Mouse (Mus musculus) neural tube, embryonic 12.5 days (tissue): ENCODE results near the gene Rasgrf2. TPM values are rescaled to one million over a fixed set of nuclear protein-coding genes. Genes with fewer than 3 reads are reported as not detected.

Experiments used
- ATAC-seq: fragments of 200-750 bp; cut with Nextera tagmentation; 2 replicates; pipeline ENCODE4 v1.8.0; 2017; ENCODE audit warnings: low read depth, mild to moderate bottlenecking, moderate TSS enrichment, moderate library complexity; ENCODE audit not compliant: low FRiP score
- H3K27ac ChIP-seq: fragments of 300-500 bp; sonication (generic); 2 replicates; pipeline ENCODE4 v1.5.1; 2016
- H3K27me3 ChIP-seq: fragments of 300-500 bp; sonication (generic); replicated peaks from 2 replicates; pipeline ENCODE4 v1.6.1; 2016; ENCODE audit warnings: mild to moderate bottlenecking
- H3K36me3 ChIP-seq: fragments of 300-500 bp; sonication (generic); 2 replicates; pipeline ENCODE4 v1.6.1; 2016; ENCODE audit warnings: mild to moderate bottlenecking
- H3K4me1 ChIP-seq: fragments of 300-500 bp; sonication (generic); 2 replicates; pipeline ENCODE4 v1.6.1; 2016
- H3K4me2 ChIP-seq: fragments of 300-500 bp; sonication (generic); replicated peaks from 2 replicates; pipeline ENCODE4 v1.6.1; 2016; ENCODE audit warnings: mild to moderate bottlenecking
- H3K4me3 ChIP-seq: fragments of 300-500 bp; sonication (generic); 2 replicates; pipeline ENCODE4 v1.5.1; 2016
- H3K9ac ChIP-seq: fragments of 300-500 bp; sonication (generic); 2 replicates; pipeline ENCODE4 v1.6.1; 2016; ENCODE audit warnings: mild to moderate bottlenecking
- H3K9me3 ChIP-seq: fragments of 300-500 bp; sonication (generic); 2 replicates; pipeline ENCODE4 v1.6.1; 2016; ENCODE audit warnings: mild to moderate bottlenecking
- whole genome bisulfite sequencing: fragments of 180-500 bp; shearing (Covaris S2); methylation state at CpG from one replicate; pipeline ENCODE4 v1.1.7; 2016; 5-methylcytosine and 5-hydroxymethylcytosine counted together
- polyA plus RNA-seq: library from polyadenylated mRNA; unstranded; fragments of >200 nt; fragmentation: Nextera tagmentation; extraction: Ambion mirVana; gene quantifications from 2 replicates; pipeline ENCODE4 v1.2.1, GENCODE M21; 2016

The Rasgrf2 gene
- polyA plus RNA-seq, 1 experiment from 2014 or later, result 0.56 TPM

DNA sequence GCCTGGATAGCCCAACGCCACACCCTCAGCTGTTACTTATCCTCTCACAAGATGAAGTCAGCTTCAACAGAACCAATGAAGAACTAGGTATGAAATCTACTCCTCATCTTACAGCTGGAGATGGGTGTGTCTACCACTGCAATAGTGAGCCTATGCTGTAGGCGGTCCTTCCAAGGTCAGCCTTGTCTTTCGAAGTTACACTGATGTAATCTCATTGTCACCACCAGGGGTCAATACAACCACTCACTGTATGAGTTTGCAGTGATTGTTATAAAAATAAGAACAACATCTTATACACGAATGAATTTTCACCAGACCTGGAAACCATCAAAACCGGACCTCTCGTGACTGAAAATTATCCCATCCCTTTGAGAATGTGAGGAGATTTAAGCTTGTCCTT lies 238.3 kb downstream of the Rasgrf2 start:
- Histone ChIP-seq H3K9ac (no peak overlapping the region), H3K4me3 (no peak overlapping the region), H3K27me3 (no peaks in the 10 kb centered on the region), H3K27ac (no peak overlapping the region), H3K4me1 (no peaks in the 10 kb centered on the region), H3K36me3 (no peaks in the 10 kb centered on the region), H3K4me2 (no peak overlapping the region), H3K9me3 (no peaks in the 10 kb centered on the region)
- ATAC-seq, result no peak
- 82% methylated on average over 6 of the region's 6 CpGs for WGBS

DNA sequence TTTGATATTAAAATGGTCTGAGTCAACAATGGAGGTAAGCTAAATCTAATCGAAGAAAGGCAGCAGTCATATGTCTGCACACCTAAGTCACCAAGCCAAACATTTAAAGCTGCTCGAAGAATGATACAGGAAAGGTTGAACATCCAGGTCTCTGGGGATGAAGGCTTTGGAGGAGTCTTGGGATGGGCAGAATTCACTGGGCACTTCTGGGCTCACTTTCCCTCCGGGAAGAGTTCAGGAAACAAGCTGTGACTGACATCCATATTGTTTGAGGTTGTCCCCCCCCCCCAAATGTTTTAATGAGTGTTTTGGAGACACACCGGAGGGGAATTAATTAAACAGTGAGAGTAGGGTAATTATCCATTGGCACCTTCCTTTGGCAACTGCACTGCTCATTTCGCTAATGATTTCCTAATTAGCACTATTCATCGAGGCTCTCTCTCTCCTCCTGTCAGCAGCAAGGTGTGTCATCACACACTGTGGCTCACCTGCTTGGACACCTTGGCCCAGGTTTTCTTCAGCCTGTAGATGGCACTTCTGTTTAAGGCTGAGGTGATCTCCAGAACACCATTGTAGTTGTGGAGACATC lies 241.3 kb downstream of the Rasgrf2 start:
- WGBS, result 85% methylated on average over 6 of the region's 6 CpGs
- H3K4me3 ChIP-seq, result no peak overlapping the region
- H3K27ac ChIP-seq, result no peak overlapping the region
- no peak for ATAC-seq
- no peaks in the 10 kb centered on the region for H3K4me1 ChIP-seq
- H3K9ac ChIP-seq, result no peak overlapping the region
- H3K36me3 ChIP-seq, result no peaks in the 10 kb centered on the region
- no peaks in the 10 kb centered on the region for H3K9me3 ChIP-seq
- no peaks in the 10 kb centered on the region for H3K27me3 ChIP-seq
- no peak overlapping the region for H3K4me2 ChIP-seq

GRCm38 (mm10) chr13:91884714-91885386 lies 246.6 kb downstream of the Rasgrf2 start:
- no peak overlapping the region for H3K4me3 ChIP-seq
- WGBS, result 85% methylated on average over 5 of the region's 5 CpGs

DNA sequence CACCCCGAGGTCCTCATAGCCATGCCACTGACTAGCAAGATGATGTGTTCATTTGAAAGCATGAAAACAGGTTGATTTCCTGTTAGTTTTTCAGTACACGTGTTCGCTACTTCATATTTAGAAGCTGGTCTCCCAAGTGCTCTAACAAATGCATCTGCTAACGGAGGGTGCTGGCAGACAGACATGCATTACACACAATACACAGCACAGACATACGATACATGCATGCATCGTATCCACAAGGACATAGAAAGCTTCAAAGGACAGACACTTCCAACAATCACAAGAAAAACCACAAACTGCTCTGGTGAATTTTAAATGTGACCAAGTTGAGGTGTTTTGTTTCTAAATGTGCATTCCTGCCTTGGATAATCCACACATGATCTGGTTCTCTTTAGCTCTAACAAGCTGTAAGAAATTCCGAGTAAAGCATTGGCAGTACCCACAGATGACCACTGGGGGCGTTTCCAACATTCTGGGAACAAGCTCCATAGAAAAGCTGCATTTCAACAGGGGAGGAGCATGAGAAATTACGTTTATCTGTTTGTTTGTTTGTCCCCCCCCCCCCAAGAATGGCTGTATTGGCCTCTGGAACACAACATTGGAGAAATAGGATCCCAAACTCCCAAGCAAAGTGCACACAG lies 249.5 kb downstream of the Rasgrf2 start:
- Histone ChIP-seq H3K27me3 (no peaks in the 10 kb centered on the region), H3K4me2 (no peak overlapping the region), H3K9ac (no peak overlapping the region), H3K9me3 (no peaks in the 10 kb centered on the region), H3K4me3 (no peak overlapping the region), H3K4me1 (no peaks in the 10 kb centered on the region), H3K36me3 (no peaks in the 10 kb centered on the region), H3K27ac (no peak overlapping the region)
- no peak for ATAC-seq
- 62% methylated on average over 9 of the region's 9 CpGs for WGBS

More at GRCm38 (mm10) chr13:91884714-91885386, 246.6 kb downstream of the Rasgrf2 start:
- H3K9me3 ChIP-seq, result no peaks in the 10 kb centered on the region
- H3K27me3 ChIP-seq, result no peaks in the 10 kb centered on the region
- no peak overlapping the region for H3K9ac ChIP-seq
- H3K27ac ChIP-seq, result no peak overlapping the region
- ATAC-seq, result no peak
- H3K4me1 ChIP-seq, result no peaks in the 10 kb centered on the region
- no peaks in the 10 kb centered on the region for H3K36me3 ChIP-seq
- no peak overlapping the region for H3K4me2 ChIP-seq

GRCm38 (mm10) chr13:91880256-91880655 lies 251.2 kb downstream of the Rasgrf2 start:
- no peaks in the 10 kb centered on the region for H3K27me3 ChIP-seq
- H3K9ac ChIP-seq, result no peak overlapping the region
- no peaks in the 10 kb centered on the region for H3K36me3 ChIP-seq
- 92% methylated on average over 4 of the region's 4 CpGs for WGBS
- no peak overlapping the region for H3K4me3 ChIP-seq
- no peaks in the 10 kb centered on the region for H3K9me3 ChIP-seq
- H3K4me1 ChIP-seq, result no peaks in the 10 kb centered on the region
- ATAC-seq, result no peak
- no peak overlapping the region for H3K4me2 ChIP-seq
- H3K27ac ChIP-seq, result no peak overlapping the region

DNA sequence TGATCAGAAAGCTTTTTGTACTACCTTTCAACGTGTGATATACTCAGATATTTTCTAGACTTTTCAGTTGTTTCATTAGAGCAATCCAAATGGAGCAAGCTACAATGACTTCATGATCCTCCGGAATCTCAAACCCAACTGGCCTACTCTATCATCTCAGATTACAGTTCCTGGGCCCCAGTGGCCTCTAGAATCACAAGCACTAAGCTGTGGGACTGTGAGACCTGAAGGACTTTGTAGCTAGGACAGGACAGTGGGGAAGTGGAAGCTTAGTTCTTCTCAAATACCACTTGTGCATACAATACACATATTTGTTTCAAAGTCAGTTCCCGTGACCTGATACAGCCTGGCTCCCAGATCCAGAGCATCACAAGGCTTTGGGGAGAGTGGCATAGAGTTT lies 253.5 kb downstream of the Rasgrf2 start:
- no peak for ATAC-seq
- Histone ChIP-seq H3K9ac (no peak overlapping the region), H3K9me3 (no peaks in the 10 kb centered on the region), H3K4me2 (no peak overlapping the region), H3K36me3 (no peaks in the 10 kb centered on the region), H3K27me3 (no peaks in the 10 kb centered on the region), H3K27ac (no peak overlapping the region), H3K4me1 (no peaks in the 10 kb centered on the region), H3K4me3 (no peak overlapping the region)
- WGBS, result 88% methylated on average over 3 of the region's 3 CpGs

DNA sequence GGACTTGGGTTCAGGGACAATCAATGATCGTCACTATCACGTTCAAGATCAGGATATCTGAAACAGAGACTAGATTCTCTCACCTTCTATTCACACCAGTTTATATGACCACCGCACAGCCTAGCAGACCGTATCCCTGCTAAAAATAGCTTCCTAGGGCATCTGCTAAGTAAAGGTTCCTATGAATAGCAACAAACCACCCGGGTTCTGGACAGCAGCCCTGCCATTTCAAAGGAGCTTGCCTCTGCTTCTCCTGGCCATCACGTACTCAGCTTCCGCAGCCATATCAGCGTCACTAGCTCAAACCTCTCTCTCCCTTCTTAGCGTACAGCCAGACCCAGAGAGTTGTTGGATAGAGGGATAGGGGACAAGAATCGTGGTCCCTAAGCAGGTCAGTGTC lies 254.1 kb downstream of the Rasgrf2 start:
- no peaks in the 10 kb centered on the region for H3K9me3 ChIP-seq
- H3K4me1 ChIP-seq, result no peaks in the 10 kb centered on the region

DNA sequence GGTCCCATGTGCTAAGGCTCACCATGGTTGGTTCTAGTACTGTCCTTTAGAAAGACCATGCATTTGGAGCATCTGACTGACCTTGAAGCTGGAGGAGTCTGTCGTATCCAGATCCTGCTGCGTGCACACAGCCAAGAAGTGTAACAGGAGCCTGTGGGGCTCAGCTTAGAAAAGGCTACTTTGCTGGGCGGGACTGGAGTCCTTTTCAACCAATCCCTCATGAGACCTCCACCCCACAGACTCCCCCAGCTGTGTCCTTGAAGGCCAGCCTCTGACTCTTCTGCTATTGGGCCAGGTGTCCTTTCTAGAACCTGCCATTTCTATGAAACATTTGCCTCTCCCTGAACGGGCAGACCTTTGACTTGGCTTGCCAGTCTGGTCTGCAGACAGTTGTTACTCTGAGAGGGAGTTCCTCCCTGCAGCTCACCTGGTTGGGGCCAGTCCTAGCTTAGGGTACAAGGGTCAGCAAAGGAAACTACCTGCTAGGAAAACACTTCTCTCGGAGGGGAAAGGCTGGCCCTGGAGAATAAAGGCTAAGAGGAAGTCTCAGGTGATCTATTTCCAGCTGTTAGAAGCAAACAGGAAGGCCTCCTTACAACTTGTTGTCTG lies 254.6 kb downstream of the Rasgrf2 start, which contains the start of gene Ckmt2:
Gene Ckmt2 (minus strand): TSS at position 145 of the 609 bp plus-strand sequence.
- H3K4me3 ChIP-seq, result no peak within 1 kb of the TSS
- no peaks in the 10 kb centered on the region for H3K9me3 ChIP-seq
- no peaks in the 10 kb centered on the region for H3K4me1 ChIP-seq
- no peak within 1 kb of the TSS for H3K27ac ChIP-seq
- no peak for ATAC-seq
- 80% methylated on average over 5 of the region's 5 CpGs for WGBS
- no peaks in the 10 kb centered on the region for H3K36me3 ChIP-seq
- no peak within 1 kb of the TSS for H3K9ac ChIP-seq
- no peak within 1 kb of the TSS for H3K4me2 ChIP-seq
- H3K27me3 ChIP-seq, result no peaks in the 10 kb centered on the region

More for the DNA sequence above, 254.1 kb downstream of the Rasgrf2 start:
- Histone ChIP-seq H3K36me3 (no peaks in the 10 kb centered on the region), H3K27me3 (no peaks in the 10 kb centered on the region), H3K4me3 (no peak overlapping the region), H3K4me2 (no peak overlapping the region), H3K27ac (no peak overlapping the region), H3K9ac (no peak overlapping the region)
- ATAC-seq, result no peak
- WGBS, result 91% methylated on average over 10 of the region's 10 CpGs

DNA sequence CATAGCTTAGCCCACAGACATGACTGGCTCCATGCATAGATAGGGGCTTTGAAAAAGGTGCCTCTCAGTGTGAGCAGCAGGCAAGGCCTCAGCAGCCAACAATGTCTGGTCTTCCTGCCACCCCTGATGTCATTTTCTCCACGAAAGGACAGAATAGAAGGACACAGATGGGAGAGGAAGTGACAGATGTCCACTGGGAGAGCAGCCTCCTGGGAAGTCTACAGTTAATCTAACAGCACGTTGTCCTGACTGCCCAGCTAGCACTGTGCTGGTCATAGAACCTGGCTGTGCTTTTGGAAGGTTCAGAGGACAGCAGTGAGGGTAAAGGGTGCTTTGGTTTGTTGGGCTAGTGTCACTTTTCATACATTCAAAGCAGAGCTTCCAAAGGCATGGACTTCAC lies 255.9 kb downstream of the Rasgrf2 start:
- Histone ChIP-seq H3K4me3 (no peak overlapping the region), H3K9ac (no peak overlapping the region), H3K4me1 (no peaks in the 10 kb centered on the region), H3K36me3 (no peaks in the 10 kb centered on the region), H3K4me2 (no peak overlapping the region), H3K9me3 (no peaks in the 10 kb centered on the region), H3K27ac (no peak overlapping the region), H3K27me3 (no peaks in the 10 kb centered on the region)
- 47% methylated on average over 2 of the region's 2 CpGs for whole genome bisulfite sequencing
- ATAC-seq, result no peak

- 91% methylated on average over 7 of the region's 7 CpGs for WGBS
- no peak overlapping the region for H3K9ac ChIP-seq
- no peak for ATAC-seq
- no peaks in the 10 kb centered on the region for H3K4me1 ChIP-seq
- no peak overlapping the region for H3K4me3 ChIP-seq
- no peaks in the 10 kb centered on the region for H3K9me3 ChIP-seq
- no peak overlapping the region for H3K4me2 ChIP-seq
- no peaks in the 10 kb centered on the region for H3K36me3 ChIP-seq
- H3K27ac ChIP-seq, result no peak overlapping the region
- no peaks in the 10 kb centered on the region for H3K27me3 ChIP-seq
Observed at GRCm38 (mm10) chr13:91874565-91874964, 256.9 kb downstream of the Rasgrf2 start.

- Histone ChIP-seq H3K9me3 (no peaks in the 10 kb centered on the region), H3K27me3 (no peaks in the 10 kb centered on the region), H3K36me3 (no peaks in the 10 kb centered on the region), H3K4me2 (no peak overlapping the region), H3K4me3 (no peak overlapping the region), H3K9ac (no peak overlapping the region), H3K27ac (no peak overlapping the region), H3K4me1 (no peaks in the 10 kb centered on the region)
- no peak for ATAC-seq
- 81% methylated on average over 7 of the region's 7 CpGs for WGBS
Observed at GRCm38 (mm10) chr13:91873734-91874329, 257.6 kb downstream of the Rasgrf2 start.

DNA sequence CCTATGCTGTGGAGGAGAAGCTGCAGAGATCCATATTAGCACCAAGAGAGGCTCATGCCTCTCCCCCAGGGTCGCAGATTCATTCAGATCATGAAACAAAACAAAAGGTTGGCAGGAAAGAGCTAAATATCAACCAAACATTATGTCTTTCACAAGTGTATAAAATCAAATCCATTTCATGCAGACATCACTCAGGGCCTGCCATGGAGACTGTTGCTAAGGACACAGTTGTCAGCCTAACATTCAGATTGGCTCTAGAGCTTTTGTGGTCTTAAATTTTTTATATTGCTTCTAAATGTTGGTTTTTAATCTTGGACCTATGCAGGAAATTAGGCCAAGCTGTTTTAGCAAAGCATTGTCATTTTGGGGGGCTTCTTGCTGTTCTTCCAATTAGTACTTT lies 262.9 kb downstream of the Rasgrf2 start:
- Histone ChIP-seq H3K4me2 (no peak overlapping the region), H3K36me3 (no peaks in the 10 kb centered on the region), H3K27me3 (no peaks in the 10 kb centered on the region), H3K9me3 (no peaks in the 10 kb centered on the region), H3K27ac (no peak overlapping the region), H3K9ac (no peak overlapping the region), H3K4me3 (no peak overlapping the region), H3K4me1 (no peaks in the 10 kb centered on the region)
- WGBS, result 96% methylated on average over 1 of the region's 1 CpGs
- ATAC-seq, result no peak
